Mouse (Mus musculus) neural tube, embryonic 13.5 days (tissue): ENCODE data around the gene Upk1a. TPM values are rescaled to one million over a fixed set of nuclear protein-coding genes. Genes with fewer than 3 reads are reported as not detected.
A peak's percentile ranks its signal among the peaks of the same experiment; 100 is the strongest.

ENCODE experiments used
- ATAC-seq: fragments of 200-750 bp; cut with Nextera tagmentation; 2 replicates; pipeline ENCODE4 v1.8.0; 2017; ENCODE audit warnings: low read depth, mild to moderate bottlenecking, moderate TSS enrichment, moderate library complexity
- H3K27ac ChIP-seq: fragments of 300-500 bp; sonication (generic); replicated peaks from 2 replicates; pipeline ENCODE4 v1.5.1; 2015; ENCODE audit warnings: moderate library complexity, mild to moderate bottlenecking, inconsistent platforms
- H3K27me3 ChIP-seq: fragments of 300-500 bp; sonication (generic); 2 replicates; pipeline ENCODE4 v1.6.1; 2015; ENCODE audit warnings: mild to moderate bottlenecking, inconsistent platforms
- H3K36me3 ChIP-seq: fragments of 300-500 bp; sonication (generic); 2 replicates; pipeline ENCODE4 v1.6.1; 2015; ENCODE audit warnings: mild to moderate bottlenecking, inconsistent platforms
- H3K4me1 ChIP-seq: fragments of 300-500 bp; sonication (generic); replicated peaks from 2 replicates; pipeline ENCODE4 v1.6.1; 2015; ENCODE audit warnings: inconsistent platforms
- H3K4me2 ChIP-seq: fragments of 300-500 bp; sonication (generic); 2 replicates; pipeline ENCODE4 v1.6.1; 2015; ENCODE audit warnings: inconsistent platforms, mild to moderate bottlenecking, moderate library complexity
- H3K4me3 ChIP-seq: fragments of 300-500 bp; sonication (generic); 2 replicates; pipeline ENCODE4 v1.5.1; 2015; ENCODE audit warnings: mild to moderate bottlenecking, inconsistent platforms
- H3K9ac ChIP-seq: fragments of 300-500 bp; sonication (generic); 2 replicates; pipeline ENCODE4 v1.6.1; 2015; ENCODE audit warnings: moderate library complexity, mild to moderate bottlenecking, inconsistent platforms
- H3K9me3 ChIP-seq: fragments of 300-500 bp; sonication (generic); 2 replicates; pipeline ENCODE4 v1.6.1; 2016; ENCODE audit warnings: inconsistent platforms
- WGBS: fragments of 180-500 bp; shearing (Covaris S2); methylation state at CpG from one replicate; pipeline ENCODE4 v1.1.7; 2015; 5-methylcytosine and 5-hydroxymethylcytosine counted together
- polyA plus RNA-seq: library from polyadenylated mRNA; unstranded; fragments of >200 nt; fragmentation: Nextera tagmentation; extraction: Ambion mirVana; gene quantifications from 2 replicates; pipeline ENCODE4 v1.2.1, GENCODE M21; 2015

Gene Upk1a
- polyA plus RNA-seq: 0.49 and 0.62 TPM in 2 replicates

DNA sequence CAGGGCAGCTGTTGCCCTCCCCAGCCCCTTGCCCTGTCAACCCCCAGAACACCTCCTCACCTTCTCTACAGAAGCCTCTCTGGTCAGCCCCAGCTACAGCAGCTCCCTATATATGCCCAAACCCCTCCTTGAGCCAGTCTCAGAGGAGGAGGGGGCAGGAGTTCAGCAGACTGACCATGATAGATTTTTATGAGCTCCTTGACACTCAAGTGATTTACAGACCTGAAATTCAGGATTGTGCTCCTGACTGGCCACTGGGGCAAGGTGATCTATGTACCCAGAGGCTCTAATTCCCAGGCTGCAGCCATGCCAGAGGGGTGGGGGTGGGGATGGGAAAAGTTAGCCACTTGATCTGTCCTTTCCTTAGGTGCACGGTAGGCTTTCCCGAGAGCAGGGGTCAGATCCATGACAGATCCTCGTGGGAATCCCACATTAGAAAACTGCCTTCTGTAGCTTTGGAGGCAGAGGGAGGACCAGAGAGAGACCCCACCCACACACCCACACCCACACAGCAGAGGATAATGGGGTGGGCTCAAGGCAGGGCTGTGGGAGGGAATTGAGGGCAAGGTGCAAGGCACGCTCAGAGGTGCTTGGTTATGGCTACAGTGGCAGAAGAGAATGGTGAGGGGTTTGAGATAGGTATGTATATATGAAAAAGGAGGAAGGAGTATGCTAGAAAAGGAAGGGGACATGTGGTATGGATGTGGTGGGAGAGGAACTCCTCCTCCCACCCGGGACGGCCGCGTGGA, at the start of gene Upk1a:
TSS of gene Upk1a (minus strand) at position 194 of the 749 bp plus-strand sequence.
- H3K4me3 ChIP-seq: no peak within 1 kb of the TSS
- H3K4me1 ChIP-seq: no peaks in the 10 kb centered on the region
- H3K9me3 ChIP-seq: no peaks in the 10 kb centered on the region
- no peaks in the 10 kb centered on the region for H3K27me3 ChIP-seq
- H3K36me3 ChIP-seq: peaks cover 25% of the 10 kb centered on the region
- H3K9ac ChIP-seq: peak within 1 kb of the TSS; percentile 22; the same call in 1 of the 2 replicates
- H3K27ac ChIP-seq: no peak within 1 kb of the TSS
- no peak within 1 kb of the TSS for H3K4me2 ChIP-seq
- ATAC-seq: no peak
- 73% methylated on average over 8 of the region's 8 CpGs for WGBS

DNA sequence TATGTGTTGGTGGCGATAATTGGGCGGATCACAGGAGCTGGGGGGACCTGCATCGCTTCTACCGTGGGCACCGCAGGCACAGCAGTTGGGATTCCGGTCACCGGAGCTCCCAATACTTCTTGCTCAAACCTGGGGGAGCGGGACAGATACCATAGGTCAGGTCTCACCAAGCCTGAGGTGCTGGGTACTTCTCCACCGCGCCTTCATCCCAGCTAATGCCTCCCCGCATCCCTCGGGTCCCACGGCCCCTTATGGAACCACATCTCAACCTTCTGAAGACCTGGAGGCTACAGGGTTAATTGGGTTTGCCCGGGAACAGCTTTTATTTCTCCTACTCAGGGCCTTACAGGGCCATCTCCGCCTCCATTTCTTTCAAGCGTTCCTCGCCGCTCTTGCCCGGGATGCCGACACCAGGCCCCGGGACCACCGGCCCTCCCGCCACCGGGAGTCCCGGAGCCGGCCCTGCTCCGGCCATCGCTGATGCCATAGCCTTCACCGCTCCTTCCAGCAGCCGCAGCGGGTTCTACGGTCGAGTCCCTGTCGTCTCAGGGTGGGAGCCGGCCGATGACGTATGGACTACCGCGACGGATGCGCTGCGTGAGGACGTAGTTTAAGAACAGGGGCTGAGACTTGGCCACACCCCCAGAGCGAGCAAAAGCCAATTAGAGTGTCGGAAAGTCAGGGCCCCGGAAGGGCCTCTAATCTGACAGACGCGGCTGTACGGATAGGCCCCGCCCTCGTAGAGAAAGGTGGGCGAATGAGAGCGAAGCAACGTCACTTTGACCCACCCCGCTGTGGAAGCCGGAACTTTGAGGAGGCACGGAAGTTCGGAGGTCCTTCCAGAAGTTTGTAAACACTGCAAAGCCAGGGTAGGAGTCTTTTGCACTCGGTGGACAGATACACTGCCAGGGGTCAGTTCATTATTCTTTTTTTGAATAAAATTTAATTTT, 37.2 kb upstream of the Upk1a start, which contains the start of gene Rbm42:
TSS of gene Rbm42 (minus strand) at position 727 of the 950 bp plus-strand sequence.
- peak; percentile 100 for ATAC-seq
- Histone ChIP-seq H3K36me3 (peaks cover 53% of the 10 kb centered on the region), H3K4me1 (peaks cover 16% of the 10 kb centered on the region), H3K27ac (peak within 1 kb of the TSS; percentile 75; the same call in 1 of the 2 replicates), H3K9ac (peak within 1 kb of the TSS; percentile 90), H3K4me3 (peak within 1 kb of the TSS; percentile 81), H3K9me3 (no peaks in the 10 kb centered on the region), H3K27me3 (no peaks in the 10 kb centered on the region), H3K4me2 (peak within 1 kb of the TSS; percentile 93)
- WGBS: 3% methylated on average over 59 of the region's 59 CpGs

DNA sequence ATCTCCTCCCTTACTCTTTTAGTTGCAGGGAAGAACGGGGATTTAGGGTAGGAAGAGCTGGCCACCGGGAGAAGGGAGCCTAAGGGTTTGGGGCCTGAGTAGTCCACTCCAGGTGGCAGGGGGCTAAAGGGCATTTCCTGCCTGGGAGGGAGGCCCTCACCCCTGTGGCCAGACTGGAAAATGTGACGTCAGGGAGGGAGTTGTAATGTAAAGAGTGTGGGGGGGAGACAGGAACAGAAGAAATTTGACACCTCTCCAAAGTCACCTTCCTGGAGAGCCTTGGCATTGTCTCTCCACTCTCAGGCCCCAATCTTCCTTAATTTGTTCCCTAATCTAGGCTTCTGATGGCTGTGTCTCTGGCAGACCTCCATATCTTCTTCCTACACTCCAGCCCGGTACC, 26.4 kb upstream of the Upk1a start:
- Histone ChIP-seq H3K4me3 (no peak overlapping the region), H3K4me2 (no peak overlapping the region), H3K9ac (no peak overlapping the region), H3K36me3 (peaks cover 42% of the 10 kb centered on the region), H3K27me3 (peaks cover 42% of the 10 kb centered on the region), H3K9me3 (no peaks in the 10 kb centered on the region), H3K27ac (no peak overlapping the region), H3K4me1 (peaks cover 7% of the 10 kb centered on the region)
- ATAC-seq: no peak
- WGBS: 24% methylated on average over 4 of the region's 4 CpGs

DNA sequence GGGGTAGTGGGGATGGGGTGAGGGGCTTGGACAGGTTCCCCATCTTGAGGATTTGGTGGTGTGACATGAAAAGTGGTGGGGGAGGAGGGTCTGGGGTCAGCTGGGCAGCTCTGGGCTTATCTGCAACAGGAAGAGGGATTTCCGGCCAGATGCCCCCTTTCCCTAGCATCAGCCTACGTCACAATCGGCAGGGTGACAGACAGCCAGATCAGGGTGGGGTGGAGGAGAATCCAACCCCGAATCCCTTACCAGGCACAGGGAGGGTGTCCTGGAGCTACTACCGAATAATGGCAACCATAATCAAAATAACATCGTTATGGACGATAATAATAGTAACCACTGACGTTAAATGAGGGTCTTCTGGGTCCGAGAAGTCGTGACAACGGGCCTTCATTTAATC, 23.7 kb upstream of the Upk1a start:
- H3K9ac ChIP-seq: no peak overlapping the region
- peaks cover 16% of the 10 kb centered on the region for H3K36me3 ChIP-seq
- no peak for ATAC-seq
- no peak overlapping the region for H3K27ac ChIP-seq
- H3K27me3 ChIP-seq: peaks cover 68% of the 10 kb centered on the region
- H3K4me3 ChIP-seq: no peak overlapping the region
- 31% methylated on average over 11 of the region's 11 CpGs for WGBS
- no peak overlapping the region for H3K4me2 ChIP-seq
- peaks cover 11% of the 10 kb centered on the region for H3K4me1 ChIP-seq
- H3K9me3 ChIP-seq: no peaks in the 10 kb centered on the region

DNA sequence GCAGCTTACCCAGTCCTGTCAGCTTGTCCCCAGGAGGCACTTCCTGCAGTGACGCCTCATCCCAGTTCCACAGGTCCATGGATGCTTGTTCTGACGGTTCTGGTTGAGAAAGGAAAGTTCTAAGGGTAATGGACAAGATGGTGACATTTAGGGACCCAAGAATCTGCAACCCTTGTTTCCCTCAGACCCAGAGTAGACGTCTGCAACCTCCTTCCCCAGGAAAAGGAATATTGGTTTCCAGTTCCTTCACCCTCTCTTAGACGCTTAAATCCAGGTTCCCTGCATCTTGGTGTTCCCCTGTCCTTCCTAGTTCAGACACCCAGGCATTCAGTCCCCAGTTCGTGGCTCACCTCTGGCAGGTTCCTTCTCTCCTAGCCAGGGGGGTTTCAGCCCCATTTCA, 23.1 kb upstream of the Upk1a start, which contains the start of gene Etv2:
TSS of gene Etv2 (minus strand) at position 101 of the 400 bp plus-strand sequence.
- 6% methylated on average over 5 of the region's 5 CpGs for WGBS
- no peak within 1 kb of the TSS for H3K27ac ChIP-seq
- peaks cover 11% of the 10 kb centered on the region for H3K4me1 ChIP-seq
- no peak within 1 kb of the TSS for H3K9ac ChIP-seq
- H3K9me3 ChIP-seq: no peaks in the 10 kb centered on the region
- H3K27me3 ChIP-seq: peaks cover 74% of the 10 kb centered on the region
- peak within 1 kb of the TSS; percentile 8; the same call in 1 of the 2 replicates for H3K4me3 ChIP-seq
- ATAC-seq: no peak
- peak within 1 kb of the TSS; percentile 36 for H3K4me2 ChIP-seq
- peaks cover 9% of the 10 kb centered on the region for H3K36me3 ChIP-seq

DNA sequence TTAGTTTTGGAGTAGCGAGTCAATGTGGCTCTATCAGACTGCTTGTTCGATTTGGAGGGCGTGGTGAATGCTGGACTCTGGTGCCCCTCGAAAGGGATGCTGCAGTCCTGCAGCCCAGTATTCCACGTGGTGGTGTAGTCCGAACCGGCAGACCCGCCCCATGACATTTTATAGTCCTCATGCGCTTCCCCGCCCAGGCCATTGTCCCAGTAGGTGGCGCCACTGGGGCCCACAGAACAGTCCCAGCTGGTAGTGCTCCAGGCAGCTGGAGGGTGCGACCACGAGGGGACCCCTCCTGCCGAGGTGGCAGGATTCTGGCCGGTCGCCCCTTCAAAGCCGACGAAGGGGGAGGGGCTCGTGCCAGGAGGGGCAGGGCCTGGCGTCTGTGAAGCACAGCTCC, 22.0 kb upstream of the Upk1a start:
- H3K4me3 ChIP-seq: peak overlapping the region; percentile 8; the same call in 1 of the 2 replicates
- no peaks in the 10 kb centered on the region for H3K9me3 ChIP-seq
- H3K4me1 ChIP-seq: peaks cover 11% of the 10 kb centered on the region
- peaks cover 84% of the 10 kb centered on the region for H3K27me3 ChIP-seq
- H3K9ac ChIP-seq: no peak overlapping the region
- no peak overlapping the region for H3K27ac ChIP-seq
- 1% methylated on average over 20 of the region's 20 CpGs for WGBS
- 0 out of 2 replicates have a peak, but pooled peaks have one; percentile 36 for ATAC-seq
- H3K4me2 ChIP-seq: peak overlapping the region; percentile 36
- no peaks in the 10 kb centered on the region for H3K36me3 ChIP-seq

DNA sequence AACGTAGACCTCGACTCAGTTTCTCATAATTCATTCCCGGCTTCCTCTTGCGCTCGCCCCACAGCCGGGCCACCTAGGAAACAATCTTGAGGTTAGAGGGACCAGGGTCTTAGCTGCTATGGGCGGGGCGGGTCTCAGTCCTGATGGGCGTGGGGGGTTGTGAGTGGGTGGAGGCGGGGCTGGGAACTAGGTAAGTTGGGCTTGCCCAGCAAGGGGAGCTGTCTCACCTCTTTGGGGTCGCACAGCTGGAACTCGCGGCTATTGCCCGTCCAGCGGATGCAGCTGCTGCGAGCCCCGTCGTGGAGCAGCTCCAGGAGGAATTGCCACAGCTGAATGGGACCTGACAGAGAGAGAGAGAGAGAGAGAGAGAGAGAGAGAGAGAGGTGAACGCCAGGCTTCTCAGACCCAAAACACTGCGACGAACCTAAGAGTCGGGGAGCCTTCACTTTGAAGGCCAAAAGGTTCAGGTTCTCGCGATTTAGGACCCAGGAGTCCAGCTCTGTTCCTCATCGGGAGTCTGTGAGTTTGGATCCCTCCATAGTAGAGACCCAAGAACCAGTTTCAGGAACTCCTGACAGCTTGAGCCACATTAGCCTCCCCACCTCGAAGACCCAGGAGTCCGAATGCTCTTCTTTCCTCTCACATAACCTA, 21.2 kb upstream of the Upk1a start:
- Histone ChIP-seq H3K4me1 (peaks cover 11% of the 10 kb centered on the region), H3K4me3 (no peak overlapping the region), H3K9me3 (no peaks in the 10 kb centered on the region), H3K9ac (no peak overlapping the region), H3K27ac (no peak overlapping the region), H3K4me2 (no peak overlapping the region), H3K27me3 (peaks cover 90% of the 10 kb centered on the region), H3K36me3 (no peaks in the 10 kb centered on the region)
- ATAC-seq: no peak
- WGBS: 4% methylated on average over 27 of the region's 27 CpGs

DNA sequence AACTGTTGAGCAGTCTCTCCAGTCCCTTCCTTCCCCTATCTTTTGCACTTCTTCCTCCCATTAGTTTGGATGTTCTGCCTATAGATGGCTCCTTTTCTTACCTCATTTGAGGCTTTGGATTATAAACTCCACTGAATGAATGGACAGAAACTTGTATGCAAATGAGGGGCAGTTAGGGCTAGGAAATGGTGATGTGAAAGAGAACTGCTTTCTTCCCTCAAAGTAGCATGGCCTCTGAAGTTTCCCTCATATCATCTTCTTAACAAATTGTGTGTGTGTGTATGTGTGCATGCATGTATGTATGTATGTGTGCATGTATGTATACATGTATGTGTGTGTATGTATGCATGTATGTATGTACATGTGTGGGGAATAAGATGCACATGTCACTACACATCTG, 16.4 kb upstream of the Upk1a start:
- Histone ChIP-seq H3K4me2 (no peak overlapping the region), H3K4me1 (peaks cover 16% of the 10 kb centered on the region), H3K27me3 (peaks cover 48% of the 10 kb centered on the region), H3K4me3 (no peak overlapping the region), H3K36me3 (peaks cover 6% of the 10 kb centered on the region; the same call in 1 of the 2 replicates), H3K27ac (no peak overlapping the region), H3K9me3 (no peaks in the 10 kb centered on the region), H3K9ac (no peak overlapping the region)
- no peak for ATAC-seq

DNA sequence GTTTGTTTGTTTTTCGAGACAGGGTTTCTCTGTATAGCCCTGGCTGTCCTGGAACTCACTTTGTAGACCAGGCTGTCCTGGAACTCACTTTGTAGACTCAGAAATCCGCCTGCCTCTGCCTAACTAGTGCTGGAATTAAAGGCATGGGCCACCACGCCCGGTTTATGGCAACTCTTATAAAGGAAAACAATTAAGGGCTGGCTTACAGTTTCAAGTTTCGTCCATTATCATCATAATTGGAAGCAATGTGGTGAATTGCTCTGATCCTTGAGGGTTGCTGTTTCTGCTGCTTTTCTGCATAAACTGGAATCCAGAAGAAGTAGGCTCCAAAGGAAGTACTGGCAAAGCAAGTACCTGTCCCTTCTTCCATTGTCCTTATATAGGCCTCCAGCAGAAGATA, 14.0 kb upstream of the Upk1a start:
- Histone ChIP-seq H3K4me1 (peaks cover 12% of the 10 kb centered on the region), H3K9me3 (no peaks in the 10 kb centered on the region), H3K27ac (peak overlapping the region; percentile 64; the same call in 1 of the 2 replicates), H3K9ac (no peak overlapping the region), H3K4me2 (peak overlapping the region; percentile 92; the same call in 1 of the 2 replicates), H3K4me3 (0 out of 2 replicates have a peak overlapping the region, but pooled peaks have one; percentile 64), H3K36me3 (peaks cover 29% of the 10 kb centered on the region), H3K27me3 (peaks cover 25% of the 10 kb centered on the region)
- 84% methylated on average over 5 of the region's 5 CpGs for WGBS
- ATAC-seq: peak; percentile 30; the same call in 1 of the 2 replicates

DNA sequence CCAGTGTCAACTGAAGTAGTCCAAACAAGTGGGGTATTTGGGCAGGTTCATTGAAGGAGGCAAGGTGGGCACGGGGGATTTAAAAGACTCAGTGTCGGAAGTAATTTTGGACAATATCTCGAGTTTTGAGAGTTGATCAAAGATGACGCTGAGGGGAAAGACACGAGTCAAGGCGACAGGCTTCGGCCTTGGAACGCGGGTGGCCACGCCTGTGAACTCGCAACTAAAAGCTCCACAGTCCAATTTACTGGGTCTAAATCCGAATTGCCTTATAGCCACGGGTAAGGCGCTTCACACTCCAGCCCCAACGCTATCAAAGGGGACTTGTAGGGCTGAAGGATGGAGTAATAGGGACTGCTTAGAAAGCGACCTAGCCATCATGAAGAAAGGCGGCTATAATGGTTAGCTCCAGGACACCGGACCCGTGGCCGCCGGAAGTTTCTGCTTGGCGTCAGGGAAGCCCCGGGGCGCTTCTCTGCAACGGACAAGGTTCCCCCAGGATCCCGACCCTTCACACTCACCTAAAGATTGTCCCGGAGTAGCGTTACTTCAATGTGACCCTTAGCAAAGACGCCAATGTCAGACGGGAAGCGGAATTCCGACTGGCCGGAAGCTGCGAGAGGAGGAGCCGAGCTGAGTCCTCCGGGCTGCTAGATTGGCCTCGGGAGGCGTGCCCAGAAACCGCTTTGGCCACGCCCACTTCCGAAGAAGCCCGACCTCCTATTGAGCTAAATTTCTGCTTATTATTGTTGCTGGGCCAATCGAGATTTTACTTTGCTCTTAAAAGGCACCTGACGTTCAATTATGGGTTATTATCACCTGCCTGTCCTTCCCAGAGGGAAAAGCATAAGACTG, 13.1 kb upstream of the Upk1a start, which contains the start of gene Cox6b1:
TSS of gene Cox6b1 (minus strand) at position 622 of the 855 bp plus-strand sequence.
- peak within 1 kb of the TSS; percentile 92 for H3K4me2 ChIP-seq
- H3K9ac ChIP-seq: peak within 1 kb of the TSS; percentile 85
- peak within 1 kb of the TSS; percentile 64 for H3K27ac ChIP-seq
- H3K4me3 ChIP-seq: peak within 1 kb of the TSS; percentile 64
- WGBS: 2% methylated on average over 44 of the region's 44 CpGs
- ATAC-seq: peak; percentile 94
- peaks cover 16% of the 10 kb centered on the region for H3K27me3 ChIP-seq
- H3K9me3 ChIP-seq: no peaks in the 10 kb centered on the region
- peaks cover 12% of the 10 kb centered on the region for H3K4me1 ChIP-seq
- H3K36me3 ChIP-seq: peaks cover 35% of the 10 kb centered on the region

DNA sequence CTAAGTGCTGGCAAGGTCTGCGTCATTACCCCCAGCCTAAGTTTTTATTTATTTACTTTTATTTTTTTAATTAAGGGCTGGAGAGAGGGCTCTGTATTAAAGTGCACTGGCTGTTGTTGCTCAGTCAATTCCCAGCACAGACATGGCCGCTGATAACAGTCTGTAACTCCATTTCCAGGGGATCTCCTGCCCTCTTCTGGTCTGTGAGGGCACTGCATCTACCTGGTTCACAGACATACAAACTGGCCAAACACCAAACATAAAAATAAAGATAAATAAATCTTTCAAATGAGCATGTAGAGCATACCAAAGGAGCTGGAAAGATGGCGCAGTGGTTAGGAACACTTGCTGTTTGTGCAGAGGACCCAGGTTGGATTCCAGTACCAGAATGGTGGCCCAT, 6.6 kb upstream of the Upk1a start:
- H3K9ac ChIP-seq: no peak overlapping the region
- H3K4me2 ChIP-seq: no peak overlapping the region
- H3K36me3 ChIP-seq: peaks cover 74% of the 10 kb centered on the region
- H3K4me3 ChIP-seq: no peak overlapping the region
- 95% methylated on average over 3 of the region's 3 CpGs for WGBS
- H3K27me3 ChIP-seq: no peaks in the 10 kb centered on the region
- no peaks in the 10 kb centered on the region for H3K9me3 ChIP-seq
- ATAC-seq: no peak
- H3K4me1 ChIP-seq: no peaks in the 10 kb centered on the region
- H3K27ac ChIP-seq: no peak overlapping the region
